Mouse (Mus musculus): ENCODE measurements around the gene Rbm14. TPM values are rescaled to one million over a fixed set of nuclear protein-coding genes. Genes with fewer than 3 reads are reported as not detected.
"Not testable (repeated sequence)": the region's sequence is repeated elsewhere in the genome, so short reads cannot be mapped to it uniquely, and the experiment has no call there.

Rbm14 gene
- polyA plus RNA-seq, 1 experiment from 2014 or later: 111 TPM

- H3K27me3 ChIP-seq (ENCODE audit: control insufficient read depth, insufficient read depth, low read length): no peaks in the 10 kb centered on the region
- peak overlapping the region; percentile 72 for H3K9ac ChIP-seq (replicated peaks; ENCODE audit: low read length)
- H3K27ac ChIP-seq (replicated peaks; ENCODE audit: low read depth, low read length): 0 out of 2 replicates have a peak overlapping the region, but pooled peaks have one; percentile 32
- no peaks in the 10 kb centered on the region for H3K4me1 ChIP-seq (ENCODE audit: control insufficient read depth, insufficient read depth, low read length)
- peak overlapping the region; percentile 68 for H3K4me3 ChIP-seq (ENCODE audit: low read depth, low read length)
- no peak; the same call in 1 of the 2 replicates for ATAC-seq (replicated peaks; ENCODE audit: insufficient number of reproducible peaks, low FRiP score, low TSS enrichment, low read depth)
- H3K4me2 ChIP-seq (ENCODE audit: low read depth, low read length): peak overlapping the region; percentile 65
- DNase-seq (ENCODE audit: low spot score): peak; percentile 42
- H3K36me3 ChIP-seq (replicated peaks; ENCODE audit: control insufficient read depth, insufficient read depth, low read depth, low read length): no peaks in the 10 kb centered on the region; the same call in 1 of the 2 replicates
- WGBS: under 1% methylated on average over 16 of the region's 16 CpGs
- H3K9me3 ChIP-seq (replicated peaks; ENCODE audit: control insufficient read depth, low read length): no peaks in the 10 kb centered on the region
Measured at GRCm38 (mm10) chr19:4793281-4793830, 18.1 kb downstream of the Rbm14 start.

GRCm38 (mm10) chr19:4786313-4786712 lies 25.1 kb downstream of the Rbm14 start:
- Histone ChIP-seq H3K4me1 (ENCODE audit: control insufficient read depth, insufficient read depth, low read length) (no peaks in the 10 kb centered on the region), H3K9me3 (replicated peaks; ENCODE audit: control insufficient read depth, low read length) (no peaks in the 10 kb centered on the region), H3K27ac (replicated peaks; ENCODE audit: low read depth, low read length) (no peak overlapping the region), H3K4me2 (ENCODE audit: low read depth, low read length) (no peak overlapping the region), H3K4me3 (ENCODE audit: low read depth, low read length) (no peak overlapping the region), H3K36me3 (replicated peaks; ENCODE audit: control insufficient read depth, insufficient read depth, low read depth, low read length) (peaks cover 18% of the 10 kb centered on the region), H3K27me3 (ENCODE audit: control insufficient read depth, insufficient read depth, low read length) (no peaks in the 10 kb centered on the region), H3K9ac (replicated peaks; ENCODE audit: low read length) (no peak overlapping the region)
- DNase-seq (ENCODE audit: low spot score): no peak
- ATAC-seq (replicated peaks; ENCODE audit: insufficient number of reproducible peaks, low FRiP score, low TSS enrichment, low read depth): no peak
- 91% methylated on average over 2 of the region's 2 CpGs for WGBS

GRCm38 (mm10) chr19:4785206-4785605 lies 26.2 kb downstream of the Rbm14 start:
- H3K4me1 ChIP-seq (ENCODE audit: control insufficient read depth, insufficient read depth, low read length): no peaks in the 10 kb centered on the region
- no peaks in the 10 kb centered on the region for H3K9me3 ChIP-seq (replicated peaks; ENCODE audit: control insufficient read depth, low read length)
- ATAC-seq (replicated peaks; ENCODE audit: insufficient number of reproducible peaks, low FRiP score, low TSS enrichment, low read depth): no peak
- H3K4me3 ChIP-seq (ENCODE audit: low read depth, low read length): no peak overlapping the region
- peaks cover 18% of the 10 kb centered on the region for H3K36me3 ChIP-seq (replicated peaks; ENCODE audit: control insufficient read depth, insufficient read depth, low read depth, low read length)
- no peak overlapping the region for H3K27ac ChIP-seq (replicated peaks; ENCODE audit: low read depth, low read length)
- no peaks in the 10 kb centered on the region for H3K27me3 ChIP-seq (ENCODE audit: control insufficient read depth, insufficient read depth, low read length)
- DNase-seq (ENCODE audit: low spot score): no peak
- no peak overlapping the region for H3K4me2 ChIP-seq (ENCODE audit: low read depth, low read length)
- 93% methylated on average over 7 of the region's 7 CpGs for WGBS
- no peak overlapping the region for H3K9ac ChIP-seq (replicated peaks; ENCODE audit: low read length)

GRCm38 (mm10) chr19:4782891-4783290 lies 28.5 kb downstream of the Rbm14 start:
- Histone ChIP-seq H3K4me1 (ENCODE audit: control insufficient read depth, insufficient read depth, low read length) (no peaks in the 10 kb centered on the region), H3K27me3 (ENCODE audit: control insufficient read depth, insufficient read depth, low read length) (no peaks in the 10 kb centered on the region), H3K36me3 (replicated peaks; ENCODE audit: control insufficient read depth, insufficient read depth, low read depth, low read length) (peaks cover 17% of the 10 kb centered on the region), H3K27ac (replicated peaks; ENCODE audit: low read depth, low read length) (no peak overlapping the region), H3K4me2 (ENCODE audit: low read depth, low read length) (no peak overlapping the region), H3K9ac (replicated peaks; ENCODE audit: low read length) (no peak overlapping the region), H3K9me3 (replicated peaks; ENCODE audit: control insufficient read depth, low read length) (no peaks in the 10 kb centered on the region), H3K4me3 (ENCODE audit: low read depth, low read length) (no peak overlapping the region)
- 91% methylated on average over 2 of the region's 2 CpGs for WGBS
- ATAC-seq (replicated peaks; ENCODE audit: insufficient number of reproducible peaks, low FRiP score, low TSS enrichment, low read depth): no peak
- DNase-seq (ENCODE audit: low spot score): no peak

- DNase-seq (ENCODE audit: low spot score): no peak
- Histone ChIP-seq H3K4me2 (ENCODE audit: low read depth, low read length) (no peak overlapping the region), H3K36me3 (replicated peaks; ENCODE audit: control insufficient read depth, insufficient read depth, low read depth, low read length) (peaks cover 13% of the 10 kb centered on the region), H3K4me1 (ENCODE audit: control insufficient read depth, insufficient read depth, low read length) (no peaks in the 10 kb centered on the region), H3K9ac (replicated peaks; ENCODE audit: low read length) (no peak overlapping the region), H3K4me3 (ENCODE audit: low read depth, low read length) (no peak overlapping the region), H3K27me3 (ENCODE audit: control insufficient read depth, insufficient read depth, low read length) (no peaks in the 10 kb centered on the region), H3K9me3 (replicated peaks; ENCODE audit: control insufficient read depth, low read length) (no peaks in the 10 kb centered on the region), H3K27ac (replicated peaks; ENCODE audit: low read depth, low read length) (no peak overlapping the region)
- 88% methylated on average over 3 of the region's 3 CpGs for WGBS
- no peak for ATAC-seq (replicated peaks; ENCODE audit: insufficient number of reproducible peaks, low FRiP score, low TSS enrichment, low read depth)
Measured at GRCm38 (mm10) chr19:4772785-4773184, 38.6 kb downstream of the Rbm14 start.

- WGBS: 79% methylated on average over 12 of the region's 12 CpGs
- Histone ChIP-seq H3K4me3 (ENCODE audit: low read depth, low read length) (no peak overlapping the region), H3K4me1 (ENCODE audit: control insufficient read depth, insufficient read depth, low read length) (no peaks in the 10 kb centered on the region), H3K27ac (replicated peaks; ENCODE audit: low read depth, low read length) (no peak overlapping the region), H3K9me3 (replicated peaks; ENCODE audit: control insufficient read depth, low read length) (no peaks in the 10 kb centered on the region), H3K27me3 (ENCODE audit: control insufficient read depth, insufficient read depth, low read length) (no peaks in the 10 kb centered on the region), H3K36me3 (replicated peaks; ENCODE audit: control insufficient read depth, insufficient read depth, low read depth, low read length) (peaks cover 10% of the 10 kb centered on the region), H3K9ac (replicated peaks; ENCODE audit: low read length) (no peak overlapping the region), H3K4me2 (ENCODE audit: low read depth, low read length) (no peak overlapping the region)
- DNase-seq (ENCODE audit: low spot score) (no peak), ATAC-seq (replicated peaks; ENCODE audit: insufficient number of reproducible peaks, low FRiP score, low TSS enrichment, low read depth) (no peak)
Measured at GRCm38 (mm10) chr19:4767507-4768148, 43.8 kb downstream of the Rbm14 start.

- Histone ChIP-seq H3K36me3 (replicated peaks; ENCODE audit: control insufficient read depth, insufficient read depth, low read depth, low read length) (peaks cover 6% of the 10 kb centered on the region), H3K9ac (replicated peaks; ENCODE audit: low read length) (no peak overlapping the region), H3K4me2 (ENCODE audit: low read depth, low read length) (no peak overlapping the region), H3K4me3 (ENCODE audit: low read depth, low read length) (no peak overlapping the region), H3K4me1 (ENCODE audit: control insufficient read depth, insufficient read depth, low read length) (no peaks in the 10 kb centered on the region), H3K27ac (replicated peaks; ENCODE audit: low read depth, low read length) (no peak overlapping the region), H3K27me3 (ENCODE audit: control insufficient read depth, insufficient read depth, low read length) (no peaks in the 10 kb centered on the region), H3K9me3 (replicated peaks; ENCODE audit: control insufficient read depth, low read length) (no peaks in the 10 kb centered on the region)
- DNase-seq (ENCODE audit: low spot score): no peak
- no peak for ATAC-seq (replicated peaks; ENCODE audit: insufficient number of reproducible peaks, low FRiP score, low TSS enrichment, low read depth)
- 67% methylated on average over 1 of the region's 1 CpGs for WGBS
Measured at GRCm38 (mm10) chr19:4762876-4763275, 48.6 kb downstream of the Rbm14 start.

- not testable (repeated sequence) for H3K36me3 ChIP-seq (replicated peaks; ENCODE audit: control insufficient read depth, insufficient read depth, low read depth, low read length); H3K4me1 ChIP-seq (ENCODE audit: control insufficient read depth, insufficient read depth, low read length); H3K27ac ChIP-seq (replicated peaks; ENCODE audit: low read depth, low read length); ATAC-seq (replicated peaks; ENCODE audit: insufficient number of reproducible peaks, low FRiP score, low TSS enrichment, low read depth); H3K9me3 ChIP-seq (replicated peaks; ENCODE audit: control insufficient read depth, low read length); H3K4me2 ChIP-seq (ENCODE audit: low read depth, low read length); H3K27me3 ChIP-seq (ENCODE audit: control insufficient read depth, insufficient read depth, low read length); DNase-seq (ENCODE audit: low spot score); H3K4me3 ChIP-seq (ENCODE audit: low read depth, low read length); H3K9ac ChIP-seq (replicated peaks; ENCODE audit: low read length)
- 95% methylated on average over 8 of the region's 8 CpGs for WGBS
Measured at GRCm38 (mm10) chr19:4760544-4760943, 50.9 kb downstream of the Rbm14 start.

Measured in embryonic facial prominence, embryonic 11.5 days (tissue).